Mouse (Mus musculus): ENCODE data around the gene Ankrd16.

Ankrd16 gene

DNA sequence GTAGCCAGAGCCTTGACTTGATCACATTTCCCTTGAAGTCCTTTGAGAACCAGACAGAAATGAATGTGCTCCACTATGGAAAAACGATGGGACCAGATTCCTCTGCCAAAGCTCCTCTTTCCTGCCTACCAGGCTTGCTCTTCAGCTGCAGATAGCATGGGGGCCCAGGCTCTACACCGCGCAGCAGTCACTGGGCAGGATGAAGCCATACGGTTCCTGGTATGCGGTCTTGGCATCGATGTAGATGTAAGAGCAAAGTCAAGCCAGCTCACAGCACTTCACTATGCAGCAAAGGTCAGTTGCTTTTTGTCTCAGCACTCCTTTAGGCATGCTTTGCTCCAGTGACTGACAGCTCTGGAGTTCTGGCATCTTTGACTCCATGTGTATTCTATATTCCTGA lies 6.5 kb downstream of the Ankrd16 start:
- no peaks in the 10 kb centered on the region for H3K27me3 ChIP-seq (ENCODE audit: insufficient read depth, low read length)
- no peak overlapping the region for H3K4me3 ChIP-seq (replicated peaks; ENCODE audit: low read length)
- peaks cover 10% of the 10 kb centered on the region for H3K4me1 ChIP-seq (replicated peaks; ENCODE audit: low read depth, low read length)
- no peaks in the 10 kb centered on the region for H3K9me3 ChIP-seq (ENCODE audit: low read length)
- H3K36me3 ChIP-seq (ENCODE audit: insufficient read depth, low read length): peaks cover 94% of the 10 kb centered on the region
- TF ChIP-seq NANOG (IDR thresholded peaks at IDR 0.05; ENCODE audit: borderline replicate concordance, low read length): no peak
- TF ChIP-seq CTCF (conservative IDR thresholded peaks at IDR 0.05; ENCODE audit: low read length): no peak
- no peak for TF ChIP-seq POU5F1 (IDR thresholded peaks at IDR 0.05; ENCODE audit: borderline replicate concordance, low read length)

DNA sequence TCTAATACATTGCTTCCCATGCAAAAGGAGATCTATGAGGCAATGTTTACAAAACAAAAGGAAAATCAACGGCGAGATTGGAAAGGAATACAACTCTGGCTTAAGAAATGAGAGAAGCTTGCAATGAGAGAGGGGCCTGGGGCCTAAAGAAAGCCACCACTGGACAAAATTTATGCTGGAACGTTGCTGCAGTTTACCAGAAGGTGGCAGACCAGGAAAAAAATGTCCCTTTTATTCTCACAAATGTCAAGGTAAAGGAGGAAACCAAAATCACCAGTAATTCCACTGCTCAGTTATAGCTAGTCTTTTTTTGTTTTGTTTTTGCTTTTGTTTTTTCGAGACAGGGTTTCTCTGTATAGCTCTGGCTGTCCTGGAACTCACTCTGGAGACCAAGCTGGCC lies 17.0 kb downstream of the Ankrd16 start:
- peak; percentile 18; the same call in 1 of the 2 replicates for TF ChIP-seq CTCF (conservative IDR thresholded peaks at IDR 0.05; ENCODE audit: low read length)
- no peak for TF ChIP-seq POU5F1 (IDR thresholded peaks at IDR 0.05; ENCODE audit: borderline replicate concordance, low read length)
- TF ChIP-seq NANOG (IDR thresholded peaks at IDR 0.05; ENCODE audit: borderline replicate concordance, low read length): no peak
- no peaks in the 10 kb centered on the region for H3K9me3 ChIP-seq (ENCODE audit: low read length)
- H3K4me3 ChIP-seq (replicated peaks; ENCODE audit: low read length): no peak overlapping the region

DNA sequence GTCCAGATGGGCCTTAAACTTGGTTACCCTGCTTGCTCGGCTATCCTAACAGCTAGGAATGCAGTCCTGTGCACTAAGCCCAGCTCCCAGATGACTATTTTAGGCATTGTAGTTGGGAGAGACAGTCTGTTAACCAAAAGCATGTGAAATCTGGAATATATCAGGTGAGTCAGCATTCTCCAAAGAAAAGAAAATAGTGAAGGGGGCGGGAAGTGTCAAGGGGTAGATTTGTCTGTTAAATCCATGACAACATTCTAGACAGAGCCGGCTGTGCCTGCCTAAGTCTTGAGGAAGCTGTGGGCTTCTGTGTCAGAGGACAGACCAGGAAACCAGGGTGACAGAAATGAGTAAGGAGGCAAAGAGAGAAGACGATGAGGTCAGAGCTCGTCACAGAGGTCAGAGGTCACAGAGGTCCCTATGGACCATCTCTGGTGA lies 20.3 kb downstream of the Ankrd16 start:
- H3K36me3 ChIP-seq (ENCODE audit: insufficient read depth, low read length): peaks cover 4% of the 10 kb centered on the region; the same call in 1 of the 2 replicates
- no peaks in the 10 kb centered on the region for H3K4me1 ChIP-seq (replicated peaks; ENCODE audit: low read depth, low read length)
- H3K4me3 ChIP-seq (replicated peaks; ENCODE audit: low read length): no peak overlapping the region
- H3K27me3 ChIP-seq (ENCODE audit: insufficient read depth, low read length): no peaks in the 10 kb centered on the region
- H3K9me3 ChIP-seq (ENCODE audit: low read length): no peaks in the 10 kb centered on the region
- no peak for TF ChIP-seq POU5F1 (IDR thresholded peaks at IDR 0.05; ENCODE audit: borderline replicate concordance, low read length)
- TF ChIP-seq NANOG (IDR thresholded peaks at IDR 0.05; ENCODE audit: borderline replicate concordance, low read length): no peak
- no peak for TF ChIP-seq CTCF (conservative IDR thresholded peaks at IDR 0.05; ENCODE audit: low read length)

More for the DNA sequence above, 17.0 kb downstream of the Ankrd16 start:
- peaks cover 25% of the 10 kb centered on the region for H3K36me3 ChIP-seq (ENCODE audit: insufficient read depth, low read length)
- no peaks in the 10 kb centered on the region for H3K4me1 ChIP-seq (replicated peaks; ENCODE audit: low read depth, low read length)
- no peaks in the 10 kb centered on the region for H3K27me3 ChIP-seq (ENCODE audit: insufficient read depth, low read length)

DNA sequence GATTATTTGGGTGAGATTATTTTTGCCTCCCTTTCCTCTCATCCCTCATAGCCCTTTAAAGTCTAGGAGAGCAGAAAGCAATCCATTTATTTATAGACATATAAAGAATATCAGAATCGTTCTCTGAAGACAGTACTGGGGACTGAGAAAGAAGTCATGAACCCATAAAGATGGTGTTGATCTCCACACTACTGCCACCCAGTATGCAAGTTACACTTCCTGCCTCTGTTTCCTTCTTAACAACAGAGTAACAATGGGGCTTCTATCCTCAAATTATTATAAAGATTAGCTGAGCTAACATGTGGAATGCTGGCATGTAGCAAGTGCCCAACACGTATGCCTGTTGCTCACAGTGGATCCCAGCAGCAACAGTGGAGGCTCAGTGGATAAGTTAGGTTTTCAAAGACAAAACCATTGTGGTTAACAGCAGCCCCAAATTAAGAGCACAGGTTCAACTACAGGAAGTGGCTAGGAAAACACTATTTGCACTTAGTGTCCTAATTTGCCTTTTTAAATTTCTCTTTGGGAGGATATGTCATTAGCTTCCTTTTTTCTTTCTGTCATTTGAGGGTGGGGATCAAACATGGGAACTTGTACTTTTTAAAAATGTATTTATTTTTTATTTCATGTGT lies 23.7 kb downstream of the Ankrd16 start:
- no peaks in the 10 kb centered on the region for H3K9me3 ChIP-seq (ENCODE audit: low read length)
- H3K36me3 ChIP-seq (ENCODE audit: insufficient read depth, low read length): no peaks in the 10 kb centered on the region
- no peak overlapping the region for H3K4me3 ChIP-seq (replicated peaks; ENCODE audit: low read length)
- H3K27me3 ChIP-seq (ENCODE audit: insufficient read depth, low read length): no peaks in the 10 kb centered on the region
- H3K4me1 ChIP-seq (replicated peaks; ENCODE audit: low read depth, low read length): no peaks in the 10 kb centered on the region
- TF ChIP-seq CTCF (conservative IDR thresholded peaks at IDR 0.05; ENCODE audit: low read length) (no peak), NANOG (IDR thresholded peaks at IDR 0.05; ENCODE audit: borderline replicate concordance, low read length) (no peak), POU5F1 (IDR thresholded peaks at IDR 0.05; ENCODE audit: borderline replicate concordance, low read length) (no peak)

All from E14TG2a.4 (cell line).